Mouse (Mus musculus): ENCODE results near the gene Lce1a1.
"Not testable (repeated sequence)": the region's sequence is repeated elsewhere in the genome, so short reads cannot be mapped to it uniquely, and the experiment has no call there.

The Lce1a1 gene

GRCm38 (mm10) chr3:92648207-92648606 lies at the start of gene Lce1a1:
TSS of gene Lce1a1 (minus strand) at chr3:92648307.
- in situ Hi-C loops (cut with MboI; ENCODE audit: low pct_unique_long_range_greater_than_20kb in 1 of 2, low sequenced_read_pairs in 2 of 2, unreplicated experiment in 1 of 2), result no loop called here

- in situ Hi-C loops (cut with MboI; ENCODE audit: low pct_unique_long_range_greater_than_20kb in 1 of 2, low sequenced_read_pairs in 2 of 2, unreplicated experiment in 1 of 2), result no loop called here
Measured at GRCm38 (mm10) chr3:92694613-92695012, 46.5 kb upstream of the Lce1a1 start.

GRCm38 (mm10) chr3:92691688-92692087 lies 43.6 kb upstream of the Lce1a1 start:
- in situ Hi-C loops (cut with MboI; ENCODE audit: low pct_unique_long_range_greater_than_20kb in 1 of 2, low sequenced_read_pairs in 2 of 2, unreplicated experiment in 1 of 2), result no loop called here

- in situ Hi-C loops (cut with MboI; ENCODE audit: low pct_unique_long_range_greater_than_20kb in 1 of 2, low sequenced_read_pairs in 2 of 2, unreplicated experiment in 1 of 2), result not testable (repeated sequence)
Measured at GRCm38 (mm10) chr3:92689154-92689553, 41.0 kb upstream of the Lce1a1 start.

- in situ Hi-C loops (cut with MboI; ENCODE audit: low pct_unique_long_range_greater_than_20kb in 1 of 2, low sequenced_read_pairs in 2 of 2, unreplicated experiment in 1 of 2), result no loop called here
Measured at GRCm38 (mm10) chr3:92687110-92687509, 39.0 kb upstream of the Lce1a1 start, which contains the start of gene Lce1d. TSS of gene Lce1d (minus strand) at chr3:92687210.

- in situ Hi-C loops (cut with MboI; ENCODE audit: low pct_unique_long_range_greater_than_20kb in 1 of 2, low sequenced_read_pairs in 2 of 2, unreplicated experiment in 1 of 2), result no loop called here
Measured at GRCm38 (mm10) chr3:92678947-92679346, 30.8 kb upstream of the Lce1a1 start, which contains the start of gene Lce1c. TSS of gene Lce1c (plus strand) at chr3:92679247.

- in situ Hi-C loops (cut with MboI; ENCODE audit: low pct_unique_long_range_greater_than_20kb in 1 of 2, low sequenced_read_pairs in 2 of 2, unreplicated experiment in 1 of 2), result no loop called here
Measured at GRCm38 (mm10) chr3:92670215-92670614, 22.1 kb upstream of the Lce1a1 start, which contains the start of gene Lce1a2. TSS of gene Lce1a2 (minus strand) at chr3:92670315.

GRCm38 (mm10) chr3:92656826-92657225 lies 8.7 kb upstream of the Lce1a1 start, which contains the start of gene Lce1b:
TSS of gene Lce1b (minus strand) at chr3:92656926.
- in situ Hi-C loops (cut with MboI; ENCODE audit: low pct_unique_long_range_greater_than_20kb in 1 of 2, low sequenced_read_pairs in 2 of 2, unreplicated experiment in 1 of 2), result no loop called here

- in situ Hi-C loops (cut with MboI; ENCODE audit: low pct_unique_long_range_greater_than_20kb in 1 of 2, low sequenced_read_pairs in 2 of 2, unreplicated experiment in 1 of 2), result no loop called here
Measured at GRCm38 (mm10) chr3:92639854-92640253, 8.3 kb downstream of the Lce1a1 start.

- in situ Hi-C loops (cut with MboI; ENCODE audit: low pct_unique_long_range_greater_than_20kb in 1 of 2, low sequenced_read_pairs in 2 of 2, unreplicated experiment in 1 of 2), result no loop called here
Measured at GRCm38 (mm10) chr3:92638653-92638991, 9.5 kb downstream of the Lce1a1 start.

GRCm38 (mm10) chr3:92637745-92638652 lies 10.1 kb downstream of the Lce1a1 start:
- in situ Hi-C loops (cut with MboI; ENCODE audit: low pct_unique_long_range_greater_than_20kb in 1 of 2, low sequenced_read_pairs in 2 of 2, unreplicated experiment in 1 of 2), result no loop called here

- in situ Hi-C loops (cut with MboI; ENCODE audit: low pct_unique_long_range_greater_than_20kb in 1 of 2, low sequenced_read_pairs in 2 of 2, unreplicated experiment in 1 of 2), result no loop called here
Measured at GRCm38 (mm10) chr3:92621560-92621959, 26.5 kb downstream of the Lce1a1 start, which contains the start of gene Lce6a. TSS of gene Lce6a (minus strand) at chr3:92621660.

- in situ Hi-C loops (cut with MboI; ENCODE audit: low pct_unique_long_range_greater_than_20kb in 1 of 2, low sequenced_read_pairs in 2 of 2, unreplicated experiment in 1 of 2), result no loop called here
Measured at GRCm38 (mm10) chr3:92609804-92610203, 38.3 kb downstream of the Lce1a1 start.

GRCm38 (mm10) chr3:92607392-92607791 lies 40.7 kb downstream of the Lce1a1 start, which contains the start of gene 2210017I01Rik:
TSS of gene 2210017I01Rik (minus strand) at chr3:92607492.
- in situ Hi-C loops (cut with MboI; ENCODE audit: low pct_unique_long_range_greater_than_20kb in 1 of 2, low sequenced_read_pairs in 2 of 2, unreplicated experiment in 1 of 2), result no loop called here

- in situ Hi-C loops (cut with MboI; ENCODE audit: low pct_unique_long_range_greater_than_20kb in 1 of 2, low sequenced_read_pairs in 2 of 2, unreplicated experiment in 1 of 2), result no loop called here
Measured at GRCm38 (mm10) chr3:92602169-92602568, 45.9 kb downstream of the Lce1a1 start.

- in situ Hi-C loops (cut with MboI; ENCODE audit: low pct_unique_long_range_greater_than_20kb in 1 of 2, low sequenced_read_pairs in 2 of 2, unreplicated experiment in 1 of 2), result no loop called here
Measured at GRCm38 (mm10) chr3:92600456-92600855, 47.7 kb downstream of the Lce1a1 start.

GRCm38 (mm10) chr3:92599973-92600372 lies 48.1 kb downstream of the Lce1a1 start:
- in situ Hi-C loops (cut with MboI; ENCODE audit: low pct_unique_long_range_greater_than_20kb in 1 of 2, low sequenced_read_pairs in 2 of 2, unreplicated experiment in 1 of 2), result no loop called here

GRCm38 (mm10) chr3:92598429-92598828 lies 49.7 kb downstream of the Lce1a1 start:
- in situ Hi-C loops (cut with MboI; ENCODE audit: low pct_unique_long_range_greater_than_20kb in 1 of 2, low sequenced_read_pairs in 2 of 2, unreplicated experiment in 1 of 2), result no loop called here
